Mouse (Mus musculus) neural tube, embryonic 10.5 days (tissue): ENCODE results near the gene Slit3.

Source experiments
- DNase-seq: peaks from one replicate; pipeline ENCODE4 v3.0.0-alpha.2; 2017; ENCODE audit warnings: low spot score; ENCODE audit errors: extremely low spot score

The Slit3 gene

DNA sequence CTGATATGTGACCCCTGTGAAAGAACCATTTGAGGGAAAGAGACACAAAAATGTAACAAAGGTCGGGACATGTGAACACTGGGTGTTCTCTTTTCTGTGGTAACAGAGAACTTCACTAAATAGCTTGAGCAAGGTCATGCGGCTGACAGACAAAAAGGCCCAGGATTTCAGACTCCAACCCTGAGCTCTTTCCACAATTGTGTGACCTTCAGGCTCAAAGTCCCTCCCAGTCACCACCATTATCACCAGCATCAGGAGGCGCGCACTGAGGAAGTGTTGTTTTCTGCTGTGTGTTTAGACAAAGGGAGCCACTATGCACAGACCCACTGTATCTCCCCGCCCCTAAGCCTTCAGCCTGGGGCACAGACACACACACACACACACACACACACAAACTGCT, 181.2 kb downstream of the Slit3 start:
- DNase-seq, result no peak

DNA sequence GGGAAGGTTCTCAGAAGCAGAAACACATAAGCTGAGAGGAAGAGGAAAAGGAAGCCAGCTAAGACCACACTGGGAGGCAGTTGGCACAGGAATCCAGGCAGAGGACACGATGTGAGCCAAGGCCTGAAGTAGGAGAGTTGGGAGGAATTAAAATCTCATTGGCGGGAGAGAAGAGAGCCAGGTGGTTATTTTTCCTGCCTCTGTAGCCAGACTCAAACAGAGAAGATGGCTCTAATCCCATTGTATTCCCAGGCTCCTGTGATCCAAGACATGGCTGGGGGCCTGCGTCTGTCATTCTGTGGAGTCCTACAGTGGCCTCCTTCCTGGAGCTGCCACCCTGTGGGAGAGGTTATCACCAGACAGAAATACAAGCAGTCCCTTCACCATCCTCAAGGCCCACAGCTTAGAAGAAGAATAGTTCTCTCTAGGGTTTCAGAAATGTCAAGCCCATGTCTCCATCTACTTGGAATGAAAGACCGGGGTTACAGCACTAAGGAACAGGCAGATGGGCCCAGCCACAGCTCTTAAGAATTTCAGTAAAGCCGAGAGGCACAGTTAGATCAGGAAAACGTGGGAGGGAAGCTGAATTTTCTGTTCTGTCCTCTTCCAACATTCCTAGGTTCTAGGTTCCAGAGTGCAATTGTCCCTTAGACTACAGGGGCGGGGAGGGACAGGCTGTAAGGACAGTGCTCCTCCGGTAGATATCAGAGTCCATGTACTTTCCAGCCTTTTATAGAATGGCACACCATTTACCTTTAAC, 183.4 kb downstream of the Slit3 start:
- no peak for DNase-seq

- no peak for DNase-seq
Measured at GRCm38 (mm10) chr11:35305111-35305510, 184.1 kb downstream of the Slit3 start.

- DNase-seq, result no peak
Measured at GRCm38 (mm10) chr11:35305910-35306309, 184.9 kb downstream of the Slit3 start.

DNA sequence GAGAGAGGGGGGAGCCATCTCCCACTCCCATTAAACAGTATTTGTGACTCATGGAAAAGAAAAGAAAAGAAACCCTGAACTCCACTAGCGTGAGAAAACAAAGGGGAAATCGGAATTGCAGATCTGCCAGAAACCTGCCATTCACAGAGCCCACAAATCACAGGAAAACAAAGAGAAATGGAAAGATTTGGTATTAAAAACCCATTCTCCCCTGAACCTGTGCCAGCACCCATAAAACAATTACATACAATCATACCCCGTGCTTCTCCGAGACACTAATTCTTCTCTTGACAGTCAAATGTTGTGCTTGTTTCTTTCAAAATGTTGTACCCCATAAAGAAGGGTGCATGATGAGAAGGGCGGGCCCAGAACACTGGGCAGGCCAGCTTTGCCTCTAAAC, 185.9 kb downstream of the Slit3 start:
- DNase-seq, result no peak

- DNase-seq, result no peak
Measured at GRCm38 (mm10) chr11:35307992-35308391, 187.0 kb downstream of the Slit3 start.

DNA sequence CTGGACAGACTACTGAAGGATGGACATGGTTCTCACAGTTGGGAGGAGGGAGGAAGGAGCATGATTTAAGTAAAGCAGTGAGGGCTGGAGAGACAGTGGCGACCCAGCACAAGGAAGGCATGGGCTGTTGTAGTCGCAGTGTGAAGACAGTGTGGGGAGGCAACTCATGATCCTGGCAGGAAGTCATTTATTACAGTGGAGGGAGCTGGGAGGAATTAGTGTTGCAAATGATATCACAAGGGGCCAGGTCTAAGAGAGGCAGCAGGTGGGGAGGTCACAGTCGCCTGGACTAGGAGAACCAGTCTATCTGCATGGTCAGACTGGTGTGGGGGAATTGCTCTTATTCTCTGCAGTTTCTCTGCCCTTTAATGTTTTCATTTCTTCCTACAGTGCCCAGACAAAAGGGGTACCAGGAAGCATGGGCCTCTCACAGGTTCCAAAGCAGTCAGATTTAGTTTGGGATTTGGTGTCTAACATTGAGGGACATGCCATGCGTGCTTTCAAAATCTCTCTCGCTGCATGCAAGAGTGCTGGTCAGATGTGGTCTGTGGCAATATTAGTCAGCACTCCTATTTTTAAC, 194.5 kb downstream of the Slit3 start:
- DNase-seq, result no peak

DNA sequence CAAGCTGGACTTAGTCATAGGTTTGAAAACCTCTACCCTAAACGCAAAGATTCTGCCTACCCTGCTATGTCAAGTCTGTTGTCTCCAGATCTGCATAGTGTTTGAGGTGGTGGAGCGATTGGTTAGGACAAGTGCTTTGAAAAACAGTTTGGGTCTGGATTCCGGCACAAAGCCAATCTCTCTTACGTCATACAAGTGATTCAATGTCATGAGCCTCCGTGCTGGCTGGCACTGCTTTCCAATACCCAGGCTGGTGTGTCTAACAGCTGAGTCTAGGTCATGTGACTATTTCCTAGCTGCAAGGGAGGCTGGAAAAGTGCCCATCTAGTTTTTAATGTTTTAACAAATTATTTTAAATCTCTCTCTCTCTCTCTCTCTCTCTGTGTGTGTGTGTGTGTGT, 196.2 kb downstream of the Slit3 start:
- DNase-seq, result no peak

- no peak for DNase-seq
Measured at GRCm38 (mm10) chr11:35317775-35318432, 196.9 kb downstream of the Slit3 start.

DNA sequence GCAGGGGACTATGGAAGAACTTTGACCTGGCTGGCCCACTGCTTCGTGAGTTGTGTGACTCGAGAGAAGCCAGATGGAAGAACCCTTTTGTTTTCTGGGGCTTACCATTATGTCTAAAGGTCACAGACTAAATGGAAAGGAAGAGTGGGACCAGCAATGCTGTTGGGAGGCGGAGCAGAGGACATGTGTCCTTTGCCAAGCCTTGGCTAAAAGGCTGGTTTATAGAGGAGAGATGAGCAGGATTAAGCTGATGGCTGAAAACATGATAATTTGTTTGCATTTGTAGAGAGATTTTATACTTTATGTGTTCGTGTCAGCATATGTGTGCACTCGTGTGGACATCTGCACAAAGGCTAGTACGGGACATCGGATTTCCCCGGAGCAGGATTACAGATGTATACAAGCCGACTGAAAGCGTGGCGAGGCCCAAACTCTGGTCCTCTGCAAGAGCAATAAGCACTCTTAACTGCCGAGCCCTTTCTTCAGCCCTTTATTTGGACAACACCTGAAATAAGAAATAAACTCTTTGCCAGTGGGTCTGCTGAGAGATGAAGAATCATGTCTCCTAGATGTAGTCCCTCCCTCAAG, 197.5 kb downstream of the Slit3 start:
- no peak for DNase-seq

DNA sequence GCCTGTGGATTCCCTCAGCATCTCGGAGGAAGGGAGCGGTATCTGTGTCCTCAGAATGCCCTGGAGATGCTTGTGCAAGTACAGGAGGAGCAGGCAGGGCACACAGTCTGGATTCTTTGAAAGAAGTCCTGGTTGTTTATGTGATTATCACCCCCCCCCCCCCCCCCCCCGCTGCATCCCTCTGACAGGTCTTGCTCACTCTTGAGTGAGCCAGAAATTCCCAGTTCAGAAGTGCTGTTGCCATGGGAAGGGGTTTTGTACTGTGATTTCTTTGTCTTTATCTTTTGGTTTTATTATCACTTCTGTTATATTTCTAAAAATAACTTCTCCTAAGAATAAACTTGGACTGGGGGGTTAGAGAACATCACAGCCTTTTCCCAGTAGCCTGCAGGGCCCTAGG, 199.5 kb downstream of the Slit3 start:
- no peak for DNase-seq

- no peak for DNase-seq
Measured at GRCm38 (mm10) chr11:35324397-35324796, 203.4 kb downstream of the Slit3 start.

DNA sequence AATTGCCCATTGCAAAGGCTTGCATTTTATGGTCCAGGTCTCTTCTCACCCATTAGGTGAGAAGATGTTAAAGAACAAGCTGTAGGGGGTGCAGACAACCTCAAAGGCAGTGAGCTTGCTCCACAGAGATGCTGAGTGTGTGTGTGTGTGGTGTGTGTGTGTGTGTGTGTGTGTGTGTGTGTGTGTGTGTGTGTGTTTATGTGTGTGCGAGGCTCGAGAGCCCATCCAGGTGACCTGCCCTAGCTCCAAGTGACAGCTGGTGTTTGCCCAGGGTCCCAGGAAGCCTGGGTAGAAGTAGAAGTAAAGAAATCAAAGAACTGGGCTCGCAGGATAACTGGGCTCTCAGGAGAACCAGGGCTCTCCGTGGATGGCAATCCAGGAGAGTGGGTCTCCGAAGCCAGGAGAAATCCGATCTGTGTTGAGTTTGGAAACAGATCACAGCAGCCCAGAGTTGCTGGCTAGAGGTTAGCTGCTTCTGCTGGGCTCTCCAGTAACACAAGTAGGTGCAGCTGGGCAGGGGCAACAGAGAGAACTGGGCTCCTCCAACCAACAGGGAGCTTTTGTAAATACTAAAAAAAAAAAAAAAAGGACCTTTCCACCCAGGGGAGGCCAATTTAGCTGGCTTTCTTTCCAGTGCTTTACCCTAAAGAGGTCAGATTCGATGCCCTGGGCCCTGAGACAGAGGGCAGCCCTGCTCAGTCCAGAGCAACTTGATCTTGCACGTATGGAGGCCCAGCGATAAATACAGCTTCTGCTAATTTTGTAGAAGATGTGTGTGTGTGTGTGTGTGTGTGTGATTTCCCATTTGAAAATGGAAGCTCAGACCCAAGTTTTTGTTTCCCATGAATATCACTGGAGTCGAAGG, 204.3 kb downstream of the Slit3 start:
- DNase-seq, result no peak

GRCm38 (mm10) chr11:35326346-35326745, 205.3 kb downstream of the Slit3 start:
- no peak for DNase-seq

GRCm38 (mm10) chr11:35327899-35328298, 206.9 kb downstream of the Slit3 start:
- no peak for DNase-seq

GRCm38 (mm10) chr11:35331476-35331875, 210.5 kb downstream of the Slit3 start:
- no peak for DNase-seq

GRCm38 (mm10) chr11:35336558-35336957, 215.5 kb downstream of the Slit3 start:
- no peak for DNase-seq

- DNase-seq, result no peak
Measured at GRCm38 (mm10) chr11:35337493-35337892, 216.5 kb downstream of the Slit3 start.

DNA sequence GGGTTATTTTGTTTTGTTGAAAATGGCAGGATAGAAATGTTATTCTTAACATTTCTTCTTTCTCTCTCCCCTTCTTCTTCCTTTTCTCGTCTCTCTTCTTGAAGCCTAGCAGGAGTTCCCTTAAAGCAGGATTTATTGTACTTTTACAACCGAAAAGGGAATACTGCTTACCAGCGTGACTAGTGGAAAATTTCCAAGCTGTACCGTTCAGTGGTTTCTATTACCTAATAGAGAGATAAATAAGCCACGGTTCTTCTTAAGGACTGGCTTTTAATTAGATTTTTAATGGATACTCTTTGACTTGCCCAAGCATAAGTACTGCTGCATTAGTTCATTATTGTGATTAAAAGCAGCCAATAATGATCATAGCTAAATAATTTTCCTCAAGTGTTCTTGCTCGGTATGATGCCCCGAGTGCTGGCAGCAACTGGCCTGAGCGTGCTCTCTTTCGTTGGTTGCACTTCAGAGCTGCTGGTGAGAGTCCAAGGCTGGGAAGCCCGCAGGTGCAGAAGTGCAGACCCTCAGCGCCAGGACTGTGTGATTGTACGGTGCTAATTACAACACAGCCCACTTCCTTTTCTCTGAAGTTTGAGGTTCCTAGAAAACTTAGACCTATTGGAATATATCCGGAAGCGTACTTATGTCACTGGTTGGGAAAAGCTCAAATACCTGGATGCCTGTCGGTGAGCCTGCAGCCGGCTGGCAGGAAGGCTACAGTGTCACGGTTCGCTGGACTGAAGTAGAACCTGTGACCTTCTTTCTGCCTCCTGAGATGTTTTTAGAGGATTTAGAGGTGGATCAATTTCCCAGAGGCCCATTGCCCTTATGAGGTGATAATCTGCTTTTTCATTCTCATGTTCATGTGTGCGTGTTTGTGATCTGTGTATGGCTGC, 217.1 kb downstream of the Slit3 start:
- DNase-seq, result no peak

DNA sequence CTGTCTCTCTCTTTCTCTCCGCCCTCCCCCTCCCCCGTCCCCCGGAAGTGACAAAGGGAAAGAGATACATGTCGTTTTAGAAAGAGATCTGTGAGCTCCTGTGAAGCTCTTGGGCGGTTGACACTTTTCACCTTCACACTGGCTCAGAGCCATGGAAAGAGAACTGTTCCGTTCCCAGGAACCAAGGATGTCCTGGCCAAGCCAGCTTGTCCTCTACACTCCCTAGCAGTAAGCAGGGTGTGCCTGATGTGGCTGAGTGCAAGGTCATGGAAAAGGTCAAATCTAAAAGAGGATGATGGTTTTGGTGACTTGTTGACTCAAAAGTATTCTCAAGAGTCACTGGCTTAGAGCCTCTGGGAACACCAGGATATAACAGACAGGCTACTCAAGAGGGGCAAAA, 219.7 kb downstream of the Slit3 start:
- DNase-seq, result no peak
